Mouse (Mus musculus): ENCODE data around the gene Aldh3a2. TPM values are rescaled to one million over a fixed set of nuclear protein-coding genes. Genes with fewer than 3 reads are reported as not detected.

The Aldh3a2 gene
- polyA plus RNA-seq, 1 experiment from 2014 or later: 49.7 TPM

- TF ChIP-seq CTCF (IDR thresholded peaks at IDR 0.05): no peak
- in situ Hi-C loops (cut with MboI; ENCODE audit: low pct_unique_long_range_greater_than_20kb): loop anchor here (10.0 kb wide), 1 partner anchor 129 kb away; no protein-coding TSS in a partner anchor
Observed at GRCm38 (mm10) chr11:61234174-61234573, 33.1 kb downstream of the Aldh3a2 start.

GRCm38 (mm10) chr11:61231329-61231728 lies 35.9 kb downstream of the Aldh3a2 start:
- no peaks in the 10 kb centered on the region for H3K27me3 ChIP-seq
- CTCF ChIA-PET: interaction anchor here (0.6 to 1.3 kb wide), 5 partner anchors 10 to 158 kb away, joined by 3 to 7 read pairs (median 4); no protein-coding TSS in a partner anchor
- in situ Hi-C loops (cut with MboI; ENCODE audit: low pct_unique_long_range_greater_than_20kb): loop anchor here (10.0 kb wide), 1 partner anchor 127 kb away; no protein-coding TSS in a partner anchor
- peak; percentile 91 for TF ChIP-seq CTCF (IDR thresholded peaks at IDR 0.05)
- ATAC-seq: no peak
- POLR2A ChIA-PET: interaction anchor here (0.6 kb wide), 1 partner anchor 14 kb away, joined by 3 read pairs; no protein-coding TSS in a partner anchor
- peak; percentile 28 for DNase-seq (ENCODE audit: low read depth, low spot score)

More at GRCm38 (mm10) chr11:61234174-61234573, 33.1 kb downstream of the Aldh3a2 start:
- DNase-seq (ENCODE audit: low read depth, low spot score) (no peak), ATAC-seq (no peak)
- ChIA-PET CTCF (no interaction called here), POLR2A (no interaction called here)
- H3K27me3 ChIP-seq: no peaks in the 10 kb centered on the region

GRCm38 (mm10) chr11:61228406-61228805 lies 38.9 kb downstream of the Aldh3a2 start:
- POLR2A ChIA-PET: no interaction called here
- peaks cover 3% of the 10 kb centered on the region for H3K27me3 ChIP-seq
- CTCF ChIA-PET: interaction anchor here (0.7 kb wide), 1 partner anchor 37 kb away, joined by 3 read pairs; no protein-coding TSS in a partner anchor
- in situ Hi-C loops (cut with MboI; ENCODE audit: low pct_unique_long_range_greater_than_20kb): no loop called here
- ATAC-seq: no peak
- DNase-seq (ENCODE audit: low read depth, low spot score): no peak
- no peak for TF ChIP-seq CTCF (IDR thresholded peaks at IDR 0.05)

GRCm38 (mm10) chr11:61227816-61228215 lies 39.4 kb downstream of the Aldh3a2 start:
- no peak for ATAC-seq
- in situ Hi-C loops (cut with MboI; ENCODE audit: low pct_unique_long_range_greater_than_20kb): no loop called here
- H3K27me3 ChIP-seq: peaks cover 6% of the 10 kb centered on the region
- ChIA-PET CTCF (interaction anchor here (0.7 kb wide), 1 partner anchor 37 kb away, joined by 3 read pairs; no protein-coding TSS in a partner anchor), POLR2A (no interaction called here)
- no peak for DNase-seq (ENCODE audit: low read depth, low spot score)
- TF ChIP-seq CTCF (IDR thresholded peaks at IDR 0.05): no peak

- no peak for ATAC-seq
- ChIA-PET CTCF (no interaction called here), POLR2A (no interaction called here)
- in situ Hi-C loops (cut with MboI; ENCODE audit: low pct_unique_long_range_greater_than_20kb): no loop called here
- TF ChIP-seq CTCF (IDR thresholded peaks at IDR 0.05): no peak
- H3K27me3 ChIP-seq: peaks cover 6% of the 10 kb centered on the region
- no peak for DNase-seq (ENCODE audit: low read depth, low spot score)
Observed at GRCm38 (mm10) chr11:61225941-61226412, 41.3 kb downstream of the Aldh3a2 start.

GRCm38 (mm10) chr11:61225511-61225910 lies 41.8 kb downstream of the Aldh3a2 start:
- DNase-seq (ENCODE audit: low read depth, low spot score) (no peak), ATAC-seq (no peak)
- peaks cover 6% of the 10 kb centered on the region for H3K27me3 ChIP-seq
- no peak for TF ChIP-seq CTCF (IDR thresholded peaks at IDR 0.05)
- in situ Hi-C loops (cut with MboI; ENCODE audit: low pct_unique_long_range_greater_than_20kb): no loop called here
- CTCF ChIA-PET: no interaction called here
- POLR2A ChIA-PET: no interaction called here

GRCm38 (mm10) chr11:61224907-61225306 lies 42.4 kb downstream of the Aldh3a2 start:
- ChIA-PET CTCF (no interaction called here), POLR2A (no interaction called here)
- TF ChIP-seq CTCF (IDR thresholded peaks at IDR 0.05): no peak
- in situ Hi-C loops (cut with MboI; ENCODE audit: low pct_unique_long_range_greater_than_20kb): no loop called here
- no peak for DNase-seq (ENCODE audit: low read depth, low spot score)
- peaks cover 6% of the 10 kb centered on the region for H3K27me3 ChIP-seq
- no peak for ATAC-seq

- CTCF ChIA-PET: no interaction called here
- peaks cover 10% of the 10 kb centered on the region for H3K27me3 ChIP-seq
- in situ Hi-C loops (cut with MboI; ENCODE audit: low pct_unique_long_range_greater_than_20kb): no loop called here
- ATAC-seq (no peak), DNase-seq (ENCODE audit: low read depth, low spot score) (no peak)
- TF ChIP-seq CTCF (IDR thresholded peaks at IDR 0.05): no peak
- POLR2A ChIA-PET: interaction anchor here (0.6 kb wide), 1 partner anchor 934 kb away, joined by 3 read pairs; no protein-coding TSS in a partner anchor
Observed at GRCm38 (mm10) chr11:61224234-61224744, 43.0 kb downstream of the Aldh3a2 start.

GRCm38 (mm10) chr11:61222971-61223745 lies 44.1 kb downstream of the Aldh3a2 start:
- ATAC-seq (no peak), DNase-seq (ENCODE audit: low read depth, low spot score) (no peak)
- no peak for TF ChIP-seq CTCF (IDR thresholded peaks at IDR 0.05)
- peaks cover 16% of the 10 kb centered on the region for H3K27me3 ChIP-seq
- ChIA-PET CTCF (no interaction called here), POLR2A (no interaction called here)
- in situ Hi-C loops (cut with MboI; ENCODE audit: low pct_unique_long_range_greater_than_20kb): no loop called here

- POLR2A ChIA-PET: no interaction called here
- CTCF ChIA-PET: no interaction called here
- in situ Hi-C loops (cut with MboI; ENCODE audit: low pct_unique_long_range_greater_than_20kb): no loop called here
- peaks cover 16% of the 10 kb centered on the region for H3K27me3 ChIP-seq
- DNase-seq (ENCODE audit: low read depth, low spot score) (no peak), ATAC-seq (no peak)
- TF ChIP-seq CTCF (IDR thresholded peaks at IDR 0.05): no peak
Observed at GRCm38 (mm10) chr11:61222007-61222406, 45.3 kb downstream of the Aldh3a2 start.
